Mouse (Mus musculus): Measurements from ENCODE around the gene Wnt5b. TPM values are rescaled to one million over a fixed set of nuclear protein-coding genes. Genes with fewer than 3 reads are reported as not detected.

Gene Wnt5b
- total and polyA plus RNA-seq, 3 experiments = 0.03 TPM; not detected in 2

DNA sequence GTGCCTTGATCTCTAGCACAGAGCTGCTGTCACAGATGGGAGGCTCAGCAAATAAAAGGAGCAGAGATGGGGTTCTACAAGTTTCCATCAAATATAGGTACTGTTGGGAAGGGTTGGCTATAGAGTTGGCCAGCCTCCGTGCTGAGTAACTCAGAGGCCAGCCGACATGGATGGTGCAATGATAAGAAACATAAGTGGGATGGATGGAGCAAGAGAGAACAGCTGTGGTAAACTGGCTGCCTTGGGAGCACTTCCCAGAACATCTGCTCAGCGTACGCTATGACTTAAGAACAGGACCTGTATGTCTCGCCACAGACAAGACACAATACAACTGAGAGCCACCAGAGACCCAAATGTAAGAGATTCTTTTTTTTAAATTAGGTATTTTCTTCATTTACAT is 39.0 kb upstream of the Wnt5b start:
- TF ChIP-seq CTCF (IDR thresholded peaks at IDR 0.05; ENCODE audit: low read depth, low read length) (no peak), GATA2 (IDR thresholded peaks at IDR 0.05; ENCODE audit: borderline replicate concordance, low read depth, low read length) (no peak), POLR2AphosphoS5 (IDR thresholded peaks at IDR 0.05; ENCODE audit: insufficient replicate concordance, low read depth, low read length) (no peak), TAL1 (conservative IDR thresholded peaks at IDR 0.05; ENCODE audit: low read depth, low read length) (no peak), GATA1 (IDR thresholded peaks at IDR 0.05; ENCODE audit: borderline replicate concordance, low read length) (no peak)
- H3K4me3 ChIP-seq (ENCODE audit: low read depth, low read length) = no peak overlapping the region

DNA sequence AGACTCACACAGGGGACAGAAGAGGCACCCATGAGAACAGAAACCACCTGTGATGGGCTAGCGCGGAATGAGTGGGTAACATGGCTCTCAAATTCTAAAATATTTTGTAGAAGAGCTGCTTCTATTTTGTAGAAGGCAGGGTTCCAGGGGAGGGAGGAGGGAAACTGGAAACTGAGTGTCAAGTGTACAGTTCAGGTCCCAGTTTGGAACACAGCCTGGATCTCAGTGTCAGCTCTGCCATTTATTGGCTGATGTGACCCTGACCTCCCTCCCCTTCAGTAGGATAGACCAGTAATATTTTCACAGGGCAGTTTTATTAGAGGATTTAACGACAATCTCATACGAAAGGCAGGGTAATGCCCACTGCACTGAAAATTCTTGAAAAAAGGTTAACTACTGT is 32.6 kb upstream of the Wnt5b start:
- no peak for ATAC-seq (ENCODE audit: extremely low read depth, insufficient number of reproducible peaks, low FRiP score, poor library complexity, severe bottlenecking)
- no peak for DNase-seq (ENCODE audit: low spot score)
- H3K9me3 ChIP-seq (replicated peaks) = no peaks in the 10 kb centered on the region
- H3K27me3 ChIP-seq (ENCODE audit: insufficient read depth, low read length) = no peaks in the 10 kb centered on the region
- peaks cover 42% of the 10 kb centered on the region for H3K36me3 ChIP-seq (replicated peaks)
- TF ChIP-seq POLR2AphosphoS5 (IDR thresholded peaks at IDR 0.05; ENCODE audit: insufficient replicate concordance, low read depth, low read length) = no peak
- TF ChIP-seq GATA1 (IDR thresholded peaks at IDR 0.05; ENCODE audit: borderline replicate concordance, low read length) = no peak
- no peak for TF ChIP-seq GATA2 (IDR thresholded peaks at IDR 0.05; ENCODE audit: borderline replicate concordance, low read depth, low read length)
- no peak for TF ChIP-seq TAL1 (conservative IDR thresholded peaks at IDR 0.05; ENCODE audit: low read depth, low read length)
- no peak for TF ChIP-seq CTCF (IDR thresholded peaks at IDR 0.05; ENCODE audit: low read depth, low read length)
- no peaks in the 10 kb centered on the region for H3K4me1 ChIP-seq (ENCODE audit: insufficient read depth, low read depth, low read length)
- H3K4me3 ChIP-seq (ENCODE audit: low read depth, low read length) = no peak overlapping the region

More for the DNA sequence above, 39.0 kb upstream of the Wnt5b start:
- DNase-seq (ENCODE audit: low spot score) (no peak), ATAC-seq (ENCODE audit: extremely low read depth, insufficient number of reproducible peaks, low FRiP score, poor library complexity, severe bottlenecking) (no peak)
- H3K27me3 ChIP-seq (ENCODE audit: insufficient read depth, low read length) = no peaks in the 10 kb centered on the region
- no peaks in the 10 kb centered on the region for H3K9me3 ChIP-seq (replicated peaks)
- peaks cover 10% of the 10 kb centered on the region for H3K36me3 ChIP-seq (replicated peaks)
- H3K4me1 ChIP-seq (ENCODE audit: insufficient read depth, low read depth, low read length) = no peaks in the 10 kb centered on the region

DNA sequence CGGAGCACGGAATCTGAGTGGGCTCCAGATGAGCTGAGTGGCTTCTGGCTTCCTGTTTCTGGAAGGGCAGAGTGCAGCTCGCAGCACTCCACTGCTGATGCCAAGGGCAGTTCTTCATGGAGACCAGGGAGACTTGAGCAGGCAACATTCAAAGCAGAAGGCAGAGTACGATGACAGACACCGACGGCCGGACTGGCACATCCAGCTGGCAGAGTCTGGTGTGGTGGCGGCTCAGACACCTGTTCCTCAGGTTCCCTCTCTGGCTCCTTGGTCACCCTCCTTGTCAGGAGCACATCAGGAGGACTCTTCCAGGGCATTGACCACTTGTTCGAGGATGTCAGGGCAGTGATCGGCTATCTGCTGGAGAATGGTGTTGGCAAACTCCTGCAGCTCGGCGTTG is 31.2 kb upstream of the Wnt5b start:
- Histone ChIP-seq H3K4me3 (ENCODE audit: low read depth, low read length) (no peak overlapping the region), H3K4me1 (ENCODE audit: insufficient read depth, low read depth, low read length) (no peaks in the 10 kb centered on the region), H3K36me3 (replicated peaks) (peaks cover 46% of the 10 kb centered on the region), H3K9me3 (replicated peaks) (no peaks in the 10 kb centered on the region), H3K27me3 (ENCODE audit: insufficient read depth, low read length) (no peaks in the 10 kb centered on the region)
- ATAC-seq (ENCODE audit: extremely low read depth, insufficient number of reproducible peaks, low FRiP score, poor library complexity, severe bottlenecking) (no peak), DNase-seq (ENCODE audit: low spot score) (no peak)
- TF ChIP-seq GATA2 (IDR thresholded peaks at IDR 0.05; ENCODE audit: borderline replicate concordance, low read depth, low read length) (no peak), CTCF (IDR thresholded peaks at IDR 0.05; ENCODE audit: low read depth, low read length) (no peak), GATA1 (IDR thresholded peaks at IDR 0.05; ENCODE audit: borderline replicate concordance, low read length) (no peak), TAL1 (conservative IDR thresholded peaks at IDR 0.05; ENCODE audit: low read depth, low read length) (no peak), POLR2AphosphoS5 (IDR thresholded peaks at IDR 0.05; ENCODE audit: insufficient replicate concordance, low read depth, low read length) (no peak)

DNA sequence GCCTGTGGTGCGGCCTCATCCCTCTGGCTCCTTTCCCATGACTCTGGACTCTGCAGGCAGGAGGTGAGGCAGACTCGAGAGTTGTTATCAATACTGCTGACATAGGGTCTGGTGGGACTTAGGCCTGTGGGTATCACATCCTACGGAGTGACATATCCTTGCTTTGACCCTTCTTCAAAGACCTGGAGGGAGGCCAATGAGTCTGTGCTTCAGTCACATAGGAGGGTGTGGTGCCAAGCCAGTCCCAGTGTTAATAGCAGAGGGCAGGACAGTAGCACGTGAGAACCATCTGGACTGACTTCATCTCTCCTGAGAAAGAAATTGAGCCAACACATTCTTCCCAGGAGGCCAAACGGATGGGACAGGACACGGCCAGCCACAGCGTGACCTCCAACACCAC is 28.1 kb upstream of the Wnt5b start:
- H3K9me3 ChIP-seq (replicated peaks) = no peaks in the 10 kb centered on the region
- H3K4me3 ChIP-seq (ENCODE audit: low read depth, low read length) = no peak overlapping the region
- no peak for ATAC-seq (ENCODE audit: extremely low read depth, insufficient number of reproducible peaks, low FRiP score, poor library complexity, severe bottlenecking)
- H3K4me1 ChIP-seq (ENCODE audit: insufficient read depth, low read depth, low read length) = no peaks in the 10 kb centered on the region
- no peak for TF ChIP-seq GATA2 (IDR thresholded peaks at IDR 0.05; ENCODE audit: borderline replicate concordance, low read depth, low read length)
- TF ChIP-seq POLR2AphosphoS5 (IDR thresholded peaks at IDR 0.05; ENCODE audit: insufficient replicate concordance, low read depth, low read length) = no peak
- no peak for TF ChIP-seq GATA1 (IDR thresholded peaks at IDR 0.05; ENCODE audit: borderline replicate concordance, low read length)
- no peak for TF ChIP-seq CTCF (IDR thresholded peaks at IDR 0.05; ENCODE audit: low read depth, low read length)
- TF ChIP-seq TAL1 (conservative IDR thresholded peaks at IDR 0.05; ENCODE audit: low read depth, low read length) = no peak
- H3K27me3 ChIP-seq (ENCODE audit: insufficient read depth, low read length) = no peaks in the 10 kb centered on the region
- H3K36me3 ChIP-seq (replicated peaks) = peaks cover 46% of the 10 kb centered on the region
- DNase-seq (ENCODE audit: low spot score) = no peak

DNA sequence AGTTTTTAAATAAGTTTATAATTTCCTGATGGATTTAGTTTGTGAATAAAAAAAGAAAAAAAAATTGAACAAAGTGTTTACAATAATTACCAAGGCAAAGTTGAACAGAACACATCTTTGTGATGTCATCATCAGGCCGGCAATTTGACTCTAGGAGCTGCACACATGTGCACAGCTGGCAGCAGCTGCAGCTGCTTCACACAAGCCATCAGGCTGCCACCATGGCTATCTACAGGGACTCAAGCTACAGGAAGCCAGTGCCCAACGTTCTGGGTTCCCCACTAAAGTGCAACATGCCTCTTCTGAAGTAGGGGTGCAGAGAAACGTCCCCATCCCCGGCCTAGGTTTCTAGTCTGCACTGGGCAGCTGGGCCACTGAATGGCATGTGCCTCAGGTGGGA is 26.6 kb upstream of the Wnt5b start:
- Histone ChIP-seq H3K36me3 (replicated peaks) (peaks cover 42% of the 10 kb centered on the region), H3K4me1 (ENCODE audit: insufficient read depth, low read depth, low read length) (no peaks in the 10 kb centered on the region), H3K4me3 (ENCODE audit: low read depth, low read length) (no peak overlapping the region), H3K9me3 (replicated peaks) (no peaks in the 10 kb centered on the region), H3K27me3 (ENCODE audit: insufficient read depth, low read length) (no peaks in the 10 kb centered on the region)
- ATAC-seq (ENCODE audit: extremely low read depth, insufficient number of reproducible peaks, low FRiP score, poor library complexity, severe bottlenecking) = no peak
- DNase-seq (ENCODE audit: low spot score) = no peak
- TF ChIP-seq POLR2AphosphoS5 (IDR thresholded peaks at IDR 0.05; ENCODE audit: insufficient replicate concordance, low read depth, low read length) (no peak), TAL1 (conservative IDR thresholded peaks at IDR 0.05; ENCODE audit: low read depth, low read length) (no peak), CTCF (IDR thresholded peaks at IDR 0.05; ENCODE audit: low read depth, low read length) (no peak), GATA1 (IDR thresholded peaks at IDR 0.05; ENCODE audit: borderline replicate concordance, low read length) (no peak), GATA2 (IDR thresholded peaks at IDR 0.05; ENCODE audit: borderline replicate concordance, low read depth, low read length) (no peak)

DNA sequence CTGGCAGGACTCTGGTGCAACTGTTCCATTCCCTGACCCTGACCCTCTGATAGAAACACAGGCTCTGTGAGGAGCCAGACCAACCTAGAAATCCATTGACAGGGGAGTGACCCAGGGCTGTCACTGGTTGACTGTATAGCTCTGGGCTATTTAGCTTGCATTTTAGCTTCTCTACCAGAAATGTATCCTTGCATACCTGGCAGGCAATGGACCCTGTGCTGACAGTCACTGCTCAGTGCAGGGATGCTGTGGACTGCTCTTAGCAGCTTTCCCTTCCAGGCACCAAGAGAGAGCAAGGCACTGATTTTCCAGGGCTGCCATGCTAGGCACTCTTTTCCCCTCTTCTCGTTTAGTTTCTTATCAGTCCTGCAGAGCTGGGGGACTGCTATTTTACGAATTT is 24.2 kb upstream of the Wnt5b start:
- H3K27me3 ChIP-seq (ENCODE audit: insufficient read depth, low read length) = no peaks in the 10 kb centered on the region; the same call in 1 of the 2 replicates
- ATAC-seq (ENCODE audit: extremely low read depth, insufficient number of reproducible peaks, low FRiP score, poor library complexity, severe bottlenecking) = no peak
- H3K9me3 ChIP-seq (replicated peaks) = no peaks in the 10 kb centered on the region
- H3K4me1 ChIP-seq (ENCODE audit: insufficient read depth, low read depth, low read length) = no peaks in the 10 kb centered on the region
- peaks cover 20% of the 10 kb centered on the region for H3K36me3 ChIP-seq (replicated peaks)
- DNase-seq (ENCODE audit: low spot score) = no peak
- H3K4me3 ChIP-seq (ENCODE audit: low read depth, low read length) = no peak overlapping the region
- no peak for TF ChIP-seq TAL1 (conservative IDR thresholded peaks at IDR 0.05; ENCODE audit: low read depth, low read length)
- TF ChIP-seq POLR2AphosphoS5 (IDR thresholded peaks at IDR 0.05; ENCODE audit: insufficient replicate concordance, low read depth, low read length) = no peak
- TF ChIP-seq GATA1 (IDR thresholded peaks at IDR 0.05; ENCODE audit: borderline replicate concordance, low read length) = no peak
- TF ChIP-seq GATA2 (IDR thresholded peaks at IDR 0.05; ENCODE audit: borderline replicate concordance, low read depth, low read length) = no peak

Data from G1E (cell line).